Mouse (Mus musculus): ENCODE measurements around the gene Cpeb4. TPM values are rescaled to one million over a fixed set of nuclear protein-coding genes. Genes with fewer than 3 reads are reported as not detected.

The Cpeb4 gene
- polyA plus RNA-seq (2012; rRNA removed), result 7.5 and 9.5 TPM in 2 replicates

GRCm38 (mm10) chr11:31871911-31872310 lies at the start of gene Cpeb4:
TSS of gene Cpeb4 (plus strand) at chr11:31872211.

GRCm38 (mm10) chr11:31965256-31966134 lies 93.5 kb downstream of the Cpeb4 start, which contains the start of gene 4930524B15Rik:
TSS of gene 4930524B15Rik (plus strand) at chr11:31965592.

Other genes with a start within 250 kb of the Cpeb4 start
- 68.2 and 70.3 TPM in 2 replicates for gene Bod1, start 200.3 kb upstream of the Cpeb4 start, polyA plus RNA-seq (2012; rRNA removed)
- not detected in 2 replicates for gene 4930524B15Rik, start 93.4 kb downstream of the Cpeb4 start, polyA plus RNA-seq (2012; rRNA removed)
- gene Nsg2, start 128.3 kb downstream of the Cpeb4 start, polyA plus RNA-seq (2012; rRNA removed), result 5.1 and 5.9 TPM in 2 replicates

Measured in colon, adult 2 months (tissue).